Mouse (Mus musculus) left cerebral cortex, postnatal 36 days (tissue): ENCODE data around the gene 1700042G07Rik. TPM values are rescaled to one million over a fixed set of nuclear protein-coding genes. Genes with fewer than 3 reads are reported as not detected.
A peak's percentile ranks its signal among the peaks of the same experiment; 100 is the strongest.
"Not testable (repeated sequence)": the region's sequence is repeated elsewhere in the genome, so short reads cannot be mapped to it uniquely, and the experiment has no call there.

Experiments
- DNase-seq, 2 experiments: peaks; one replicate each; pipeline ENCODE4 v3.0.0; 2021 to 2022; ENCODE audit warnings: low spot score in 2 of 2, mixed read lengths in 1 of 2
- intact Hi-C: fragments of 180-260 bp; cut with DNase I; formaldehyde crosslinking; loops from one replicate; pipeline ENCODE4 v1.15.1; 2025
- total RNA-seq, 2 experiments: library from RNA; stranded (reverse); gene quantifications; 2 replicates each; pipeline ENCODE4 v1.2.3; 2021

1700042G07Rik gene
- total RNA-seq, 2 experiments from 2014 or later = not detected

DNA sequence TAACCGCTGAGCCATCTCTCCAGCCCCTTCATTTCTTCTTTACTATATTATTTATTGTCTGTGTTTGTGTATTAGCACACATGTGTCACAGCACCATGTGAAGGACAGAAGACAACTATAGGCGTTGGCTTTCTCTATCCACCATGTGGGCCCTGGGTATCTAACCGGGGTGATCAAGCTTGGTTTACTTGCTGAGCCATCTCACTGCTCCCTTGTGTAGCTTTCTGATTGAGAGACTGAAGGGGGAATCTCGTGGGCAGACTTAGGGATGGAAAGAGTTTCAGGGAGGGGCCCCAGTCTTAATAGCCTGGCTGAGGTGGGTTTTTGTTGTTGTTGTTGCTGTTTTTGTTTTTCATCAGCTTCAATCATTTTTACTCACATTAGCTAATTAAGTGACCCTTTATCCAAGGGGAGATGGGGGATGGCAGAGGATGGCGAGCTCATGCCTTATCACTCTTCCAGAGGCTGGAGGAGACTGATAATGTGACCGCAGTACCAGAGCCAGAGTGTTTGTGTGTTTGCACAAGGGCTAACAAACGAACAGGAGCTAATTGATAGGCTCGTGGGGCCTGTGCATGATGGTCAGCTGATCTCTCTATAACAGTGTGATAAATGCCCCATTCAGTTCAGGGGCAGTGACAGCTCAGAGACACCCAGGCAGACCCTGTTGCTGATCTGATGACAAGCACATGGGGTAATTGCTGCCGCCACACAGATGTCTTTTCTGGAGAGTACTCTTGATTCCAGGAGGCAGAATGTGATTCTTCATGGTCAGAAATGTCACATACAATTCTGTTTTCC, 20.6 kb downstream of the 1700042G07Rik start:
- DNase-seq = no peak
- intact Hi-C loops = no loop called here

DNA sequence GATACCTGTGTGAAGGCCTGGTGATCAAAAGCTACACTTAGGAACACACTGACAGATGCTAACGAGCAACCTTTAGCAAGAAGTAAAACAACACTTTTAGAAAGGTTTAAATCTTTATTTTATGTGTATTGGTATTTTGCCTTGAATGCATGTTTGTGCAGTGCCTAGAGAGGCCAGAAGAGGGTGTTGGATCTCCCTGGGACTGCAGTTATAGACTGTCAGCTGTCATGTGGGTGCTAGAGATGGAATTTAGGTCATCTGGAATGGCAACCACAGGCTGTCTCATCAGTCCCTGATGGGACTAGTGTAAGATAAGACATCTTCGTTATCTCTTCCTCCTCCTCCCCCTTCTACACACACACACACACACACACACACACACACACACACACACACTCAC, 25.2 kb downstream of the 1700042G07Rik start:
- intact Hi-C loops = no loop called here
- DNase-seq = no peak

DNA sequence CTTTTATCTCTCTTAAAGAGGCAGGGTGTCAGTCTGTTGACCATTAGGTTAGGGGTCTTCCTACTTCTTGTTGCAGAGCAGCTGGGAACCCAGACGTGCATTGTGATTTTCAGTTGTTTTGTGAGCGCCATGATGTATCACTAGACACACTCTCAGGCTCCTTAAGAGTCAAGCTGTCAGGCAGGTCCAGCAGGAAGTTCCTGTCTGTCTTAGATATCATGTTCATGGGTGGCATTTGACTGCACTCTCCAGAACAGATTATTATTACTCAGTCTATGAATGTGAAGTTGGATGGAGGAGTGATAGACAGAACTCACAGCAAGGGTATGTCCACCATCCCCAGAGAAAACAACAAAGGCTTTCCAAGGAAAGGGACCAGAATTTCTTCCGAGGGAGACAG, 31.2 kb downstream of the 1700042G07Rik start:
- no peak for DNase-seq
- intact Hi-C loops = no loop called here

DNA sequence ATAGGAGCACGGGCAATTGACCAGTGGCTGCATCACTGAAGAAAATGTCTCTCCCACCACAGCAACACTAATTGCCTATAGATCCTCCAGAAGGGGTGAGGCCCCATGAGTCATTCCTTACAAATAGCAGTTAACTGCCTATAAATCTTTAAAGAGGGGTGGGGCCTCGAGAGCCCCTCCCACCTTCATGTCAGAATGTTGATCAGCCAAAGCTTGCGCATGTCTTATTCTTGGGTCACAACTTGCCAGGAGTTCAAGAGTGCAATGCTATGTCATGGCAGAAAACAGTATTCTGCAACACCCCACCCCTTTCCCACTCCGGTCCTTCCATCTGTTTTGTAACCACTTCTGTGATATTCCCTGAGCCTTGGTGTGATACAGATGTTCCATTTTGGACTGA, 33.4 kb downstream of the 1700042G07Rik start:
- no peak for DNase-seq
- intact Hi-C loops = no loop called here

DNA sequence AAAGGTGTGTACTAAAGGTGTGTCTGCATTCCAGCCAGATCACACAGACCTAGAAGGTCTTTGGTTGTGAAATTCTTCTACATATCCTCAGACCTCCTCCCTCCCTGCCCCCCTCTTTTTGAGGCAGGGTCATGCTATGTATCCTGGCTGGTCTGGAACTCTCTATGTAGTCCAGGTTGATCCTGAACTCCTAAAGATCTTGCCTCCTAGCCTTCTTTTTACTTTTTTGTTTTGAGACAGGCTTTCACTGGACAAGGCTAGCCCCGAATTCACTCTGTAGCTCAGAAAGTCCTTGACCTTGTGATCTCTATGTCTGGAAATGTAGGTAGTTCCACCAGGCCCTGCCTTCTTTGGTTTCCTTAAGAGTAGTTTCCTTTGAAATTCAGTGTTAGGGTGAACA, 35.7 kb downstream of the 1700042G07Rik start:
- intact Hi-C loops = no loop called here
- no peak for DNase-seq

DNA sequence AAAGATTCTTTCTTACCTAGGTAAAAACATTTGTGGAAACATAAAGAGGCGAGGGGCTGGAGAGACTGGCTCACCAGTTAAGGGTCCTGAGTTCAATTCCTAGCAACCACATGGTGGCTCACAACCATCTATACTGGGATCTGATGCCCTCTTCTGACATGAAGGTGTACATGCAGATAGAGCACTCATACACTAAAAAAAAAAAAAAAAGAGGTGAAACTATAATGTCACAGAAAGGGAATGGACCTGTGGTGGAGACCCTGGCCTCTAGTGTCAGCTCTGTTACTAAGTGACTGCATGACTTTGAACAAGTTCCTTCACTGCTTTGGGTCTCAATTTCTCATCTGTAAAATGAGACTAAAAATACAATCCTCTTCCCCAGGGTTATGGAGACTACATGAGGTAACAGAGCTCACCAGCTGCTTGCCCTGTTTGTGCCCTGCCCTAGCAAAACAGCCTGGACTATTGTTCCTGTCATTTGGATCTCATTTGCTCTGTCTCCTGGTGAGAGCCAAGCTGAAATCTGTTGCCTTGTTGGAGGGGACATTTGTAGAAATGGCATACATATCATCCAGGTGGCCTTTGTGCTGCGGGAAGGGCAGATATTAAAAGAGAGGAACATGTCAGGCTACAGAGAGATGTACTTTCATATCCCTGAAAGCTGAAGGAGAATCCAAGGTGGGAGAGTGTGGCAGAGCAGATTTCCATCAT, 42.9 kb downstream of the 1700042G07Rik start:
- intact Hi-C loops = loop anchor here (2.0 kb wide), 1 partner anchor 45 kb away; no protein-coding TSS in a partner anchor
- no peak for DNase-seq

DNA sequence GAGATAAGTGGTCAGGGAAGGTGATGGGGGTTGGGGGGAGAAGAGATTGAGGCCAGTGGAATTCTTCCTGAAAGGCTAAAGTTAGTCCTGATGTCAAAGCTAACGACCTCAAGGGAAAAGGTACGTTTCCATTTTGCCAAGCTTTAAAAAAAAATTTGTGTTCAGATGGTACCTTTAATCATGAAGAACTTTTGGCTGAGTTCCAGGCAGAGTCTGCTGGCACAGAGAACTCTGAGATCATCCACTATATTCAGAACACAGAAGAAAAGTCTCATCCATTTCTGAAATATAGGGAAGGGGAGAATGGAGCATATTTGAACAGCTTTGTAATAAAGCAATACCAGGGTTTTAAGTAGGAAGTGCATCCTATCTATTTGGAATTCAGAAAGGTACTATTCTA, 43.9 kb downstream of the 1700042G07Rik start:
- intact Hi-C loops = loop anchor here (2.0 kb wide), 1 partner anchor 46 kb away; no protein-coding TSS in a partner anchor
- no peak for DNase-seq

DNA sequence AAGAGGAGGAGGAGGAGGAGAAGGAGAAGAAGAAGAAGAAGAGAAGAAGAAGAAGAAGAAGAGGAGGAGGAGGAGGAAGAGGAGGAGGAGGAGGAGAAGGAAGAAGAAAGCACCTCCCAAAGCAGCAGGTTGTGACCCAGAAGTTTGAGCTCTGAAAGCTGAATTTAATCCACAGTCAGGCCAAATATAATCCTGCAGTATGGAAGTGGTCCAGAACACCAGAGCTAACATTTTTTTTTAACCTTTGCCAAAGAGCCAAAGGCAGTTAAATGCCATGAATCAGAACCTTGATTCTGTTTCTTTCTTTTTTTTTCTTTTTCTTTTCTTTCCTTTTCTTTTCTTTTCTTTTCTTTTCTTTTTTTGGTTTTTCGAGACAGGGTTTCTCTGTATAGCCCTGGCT, 44.5 kb downstream of the 1700042G07Rik start:
- intact Hi-C loops = loop anchor here (2.0 kb wide), 1 partner anchor 47 kb away; no protein-coding TSS in a partner anchor
- not testable (repeated sequence) for DNase-seq

DNA sequence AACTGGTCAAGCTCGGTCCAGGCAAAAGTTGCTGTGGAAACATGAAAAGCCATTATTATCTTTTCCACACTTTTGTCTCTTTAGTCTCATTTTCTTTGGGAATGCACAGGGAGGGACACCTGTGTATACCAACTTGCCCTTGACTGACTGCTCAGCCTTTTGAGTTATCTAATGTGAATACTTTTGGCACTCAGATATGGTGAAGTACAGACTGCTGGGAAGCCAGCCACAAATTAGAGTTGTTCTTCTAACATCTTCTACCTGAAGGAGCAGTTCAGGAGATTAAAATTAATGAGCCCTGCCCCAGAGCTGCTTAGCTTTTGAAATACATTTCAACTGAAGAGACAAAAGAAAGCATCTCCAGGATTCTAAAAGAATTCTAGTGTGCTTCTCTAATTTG, 45.9 kb downstream of the 1700042G07Rik start:
- no peak for DNase-seq
- intact Hi-C loops = no loop called here

DNA sequence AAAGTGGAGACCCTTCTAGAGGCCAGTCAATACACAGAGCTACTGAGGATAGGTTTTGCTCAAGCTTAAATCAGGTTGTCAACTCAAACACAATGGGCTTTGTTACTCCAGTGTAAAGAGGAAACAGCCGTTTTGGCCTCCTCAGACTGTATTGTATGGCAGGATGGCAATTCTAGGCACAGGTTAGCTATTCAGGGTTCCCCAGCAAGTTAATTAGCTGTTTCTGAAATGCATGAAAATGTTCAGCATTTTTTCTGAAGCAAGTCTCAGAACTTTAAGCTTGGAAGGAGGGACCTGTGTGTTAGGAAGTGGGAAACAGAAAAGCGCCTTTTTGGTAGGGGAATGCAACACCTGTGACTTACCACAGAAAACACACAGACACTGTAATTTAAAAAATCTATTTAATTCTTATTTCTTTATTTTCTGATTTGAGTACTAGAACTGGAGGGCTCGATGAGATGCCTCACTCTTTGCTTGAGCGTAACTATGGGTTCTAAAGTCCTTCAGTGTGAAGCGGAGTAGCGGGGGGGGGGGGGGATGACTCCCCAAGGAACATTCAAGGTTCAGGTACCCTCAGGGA, 47.0 kb downstream of the 1700042G07Rik start:
- no peak for DNase-seq
- intact Hi-C loops = no loop called here

DNA sequence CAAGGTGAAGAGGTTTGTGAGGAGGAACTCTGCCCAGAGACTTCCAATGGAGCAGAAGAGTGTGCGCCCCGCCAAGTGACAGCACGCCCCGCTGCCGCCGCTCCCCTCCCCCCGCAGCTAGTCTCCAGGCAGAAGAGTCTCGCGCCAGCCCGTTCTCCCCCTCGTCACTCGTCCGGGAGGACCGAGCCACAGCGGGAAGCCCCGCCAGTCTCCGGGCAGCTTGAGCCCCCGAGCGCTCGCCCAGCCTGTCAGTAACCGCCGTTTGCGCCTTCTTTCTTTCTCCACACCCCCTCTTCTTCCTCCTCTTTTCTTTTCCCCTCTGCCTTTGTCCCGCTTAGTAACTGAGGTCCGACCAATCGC, 47.6 kb downstream of the 1700042G07Rik start:
- no peak for DNase-seq
- intact Hi-C loops = loop anchor here (1.0 kb wide), 1 partner anchor 44 kb away; no protein-coding TSS in a partner anchor

DNA sequence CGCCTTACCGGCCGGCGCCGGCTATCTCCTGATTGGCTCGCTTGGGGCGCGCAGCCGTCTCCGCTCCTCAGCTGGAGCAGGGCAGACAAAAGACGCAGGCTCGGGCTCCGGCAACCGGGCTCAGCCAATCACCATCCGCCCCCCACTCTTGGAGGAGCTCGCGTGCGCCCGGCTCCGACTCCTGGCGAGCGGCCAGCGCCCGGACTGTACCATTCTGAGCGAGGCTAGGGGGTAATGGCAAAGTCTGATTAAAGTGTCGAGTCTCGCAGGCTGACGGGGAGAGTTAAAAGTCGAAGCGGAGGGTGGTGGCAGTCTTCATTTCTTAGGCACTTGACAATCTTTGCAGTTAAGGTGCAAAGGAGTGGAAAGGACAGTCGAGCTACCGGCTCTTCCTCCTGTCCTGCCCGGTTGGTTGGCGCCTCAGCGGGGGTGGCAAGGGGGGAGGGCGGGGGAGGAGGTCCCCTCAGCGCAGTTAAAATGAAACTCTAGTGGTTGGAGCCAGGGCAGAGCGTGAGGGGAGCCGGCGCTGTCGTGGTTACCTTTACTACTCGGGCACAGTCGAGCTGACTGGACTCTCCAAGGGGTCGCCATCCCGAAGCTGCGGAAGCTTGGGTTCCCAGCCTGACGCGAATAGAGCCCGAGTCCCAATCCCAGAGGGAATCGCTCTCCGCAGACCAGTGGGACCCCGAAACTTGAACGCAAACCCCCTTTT, 48.1 kb downstream of the 1700042G07Rik start, which contains the start of gene Pik3r3:
Gene Pik3r3 (plus strand): TSS at position 479 of the 712 bp plus-strand sequence.
- intact Hi-C loops = loop anchor here (1.0 kb wide), 1 partner anchor 45 kb away; no protein-coding TSS in a partner anchor
- DNase-seq = peak; percentile 99

DNA sequence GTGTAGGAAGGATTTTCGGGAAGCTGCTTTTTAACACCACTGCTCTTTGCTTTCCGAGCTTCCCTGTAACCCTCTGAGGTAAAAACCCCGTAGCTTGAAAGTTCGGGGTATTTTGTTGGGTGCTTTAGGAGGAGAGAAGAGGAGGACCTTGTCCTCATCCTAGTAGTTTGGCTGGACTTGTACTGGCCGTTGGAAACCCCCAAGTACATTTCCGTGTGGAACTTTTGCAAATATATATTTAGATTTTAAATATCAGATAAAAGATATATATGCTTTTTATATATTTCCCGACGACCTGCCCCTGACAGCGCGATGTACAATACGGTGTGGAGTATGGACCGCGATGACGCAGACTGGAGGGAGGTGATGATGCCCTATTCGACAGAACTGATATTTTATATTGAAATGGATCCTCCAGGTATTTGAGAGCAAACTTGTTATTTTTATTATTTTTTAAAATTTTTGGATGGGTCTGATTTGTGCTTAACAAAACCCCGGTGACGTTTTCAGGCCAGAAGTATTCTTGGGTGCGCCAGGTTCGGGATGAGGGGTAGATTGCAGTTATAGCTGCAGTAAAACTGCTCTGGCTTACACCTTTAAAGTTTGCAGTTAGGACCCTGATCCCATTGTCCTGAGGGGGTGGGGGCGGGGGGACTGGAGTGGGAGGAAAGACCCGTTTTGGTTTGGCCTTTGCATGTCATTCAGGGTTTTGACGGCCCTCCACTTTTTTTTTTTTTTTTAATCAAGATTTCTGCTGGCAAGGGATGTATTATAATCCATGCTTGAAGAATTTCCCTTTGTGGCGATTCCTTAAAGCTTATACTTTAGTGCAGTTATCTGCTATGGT, 49.0 kb downstream of the 1700042G07Rik start:
- intact Hi-C loops = loop anchor here (1.0 kb wide), 1 partner anchor 46 kb away; no protein-coding TSS in a partner anchor
- peak in 1 of 2 experiments; percentile 24 for DNase-seq

DNA sequence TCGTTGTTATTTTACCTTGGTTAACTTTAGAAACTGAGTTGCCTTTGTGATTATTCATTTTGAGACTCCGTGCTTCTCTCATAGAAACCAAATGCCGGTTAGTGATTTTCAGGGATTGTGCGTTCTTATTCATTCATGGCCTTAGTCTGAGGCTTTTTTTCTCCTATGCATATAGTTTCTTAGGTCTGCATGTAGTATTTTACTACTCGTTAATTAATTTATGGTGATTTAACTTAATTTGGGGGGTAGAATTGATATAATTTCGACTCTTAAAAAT, 49.6 kb downstream of the 1700042G07Rik start:
- no peak for DNase-seq
- intact Hi-C loops = no loop called here

Other genes with a start within 250 kb of the 1700042G07Rik start
- not detected for gene Dmbx1, start 233.4 kb upstream of the 1700042G07Rik start, total RNA-seq
- 10 to 100 TPM; 93.9 to 96.0 TPM for gene Faah, start 155.4 kb upstream of the 1700042G07Rik start, total RNA-seq
- 10 to 100 TPM in 1 of 2 experiments, 1 to 10 TPM in 1; 9.0 to 11.0 TPM for gene Nsun4, start 119.5 kb upstream of the 1700042G07Rik start, total RNA-seq
- 100 to 1,000 TPM; 411 to 431 TPM for gene Uqcrh, start 98.3 kb upstream of the 1700042G07Rik start, total RNA-seq
- 10 to 100 TPM; 42.3 to 43.7 TPM for gene Lrrc41, start 98.1 kb upstream of the 1700042G07Rik start, total RNA-seq
- gene Rad54l, start 49.7 kb upstream of the 1700042G07Rik start, total RNA-seq = under 1 TPM; 0.43 to 0.74 TPM
- gene Pomgnt1, start 49.5 kb upstream of the 1700042G07Rik start, total RNA-seq = 10 to 100 TPM; 80.5 to 84.2 TPM
- 10 to 100 TPM; 27.2 to 35.8 TPM for gene Lurap1, start 22.0 kb upstream of the 1700042G07Rik start, total RNA-seq
- gene Tspan1, start 5.8 kb upstream of the 1700042G07Rik start, total RNA-seq = under 1 TPM in 1 of 2 experiments, not detected in 1; 0.59 TPM
- 1 to 10 TPM in 1 of 2 experiments, not detected in 1; 1.7 TPM for gene Gm49337, start within 50 bp of the 1700042G07Rik start, total RNA-seq
- 10 to 100 TPM; 40.3 to 42.0 TPM for gene Pik3r3, start 48.2 kb downstream of the 1700042G07Rik start, total RNA-seq